Mouse (Mus musculus) neural tube, embryonic 14.5 days (tissue): ENCODE data around the gene Cdk14. TPM values are rescaled to one million over a fixed set of nuclear protein-coding genes. Genes with fewer than 3 reads are reported as not detected.

ENCODE experiments used
- ATAC-seq: fragments of 200-750 bp; cut with Nextera tagmentation; 2 replicates; pipeline ENCODE4 v1.8.0; 2017; ENCODE audit warnings: low read depth, mild to moderate bottlenecking, moderate TSS enrichment, moderate library complexity
- H3K27ac ChIP-seq: fragments of 300-500 bp; sonication (generic); 2 replicates; pipeline ENCODE4 v1.5.1; 2014; ENCODE audit warnings: low read depth, mild to moderate bottlenecking, control low read depth, low read length, moderate library complexity, mixed read lengths
- H3K27me3 ChIP-seq: fragments of 300-500 bp; sonication (generic); 2 replicates; pipeline ENCODE4 v1.6.1; 2014; ENCODE audit warnings: low read length; ENCODE audit not compliant: control insufficient read depth, insufficient read depth
- H3K36me3 ChIP-seq: fragments of 300-500 bp; sonication (generic); 2 replicates; pipeline ENCODE4 v1.6.1; 2014; ENCODE audit warnings: low read length, mixed read lengths; ENCODE audit not compliant: control insufficient read depth, insufficient read depth
- H3K4me1 ChIP-seq: fragments of 300-500 bp; sonication (generic); 2 replicates; pipeline ENCODE4 v1.6.1; 2014; ENCODE audit warnings: low read length; ENCODE audit not compliant: control insufficient read depth, insufficient read depth
- H3K4me2 ChIP-seq: fragments of 300-500 bp; sonication (generic); 2 replicates; pipeline ENCODE4 v1.6.1; 2014; ENCODE audit warnings: mild to moderate bottlenecking, low read depth, low read length, control low read depth
- H3K4me3 ChIP-seq: fragments of 300-500 bp; sonication (generic); 2 replicates; pipeline ENCODE4 v1.5.1; 2014; ENCODE audit warnings: low read depth, low read length, control low read depth, mixed read lengths
- H3K9ac ChIP-seq: fragments of 300-500 bp; sonication (generic); replicated peaks from 2 replicates; pipeline ENCODE4 v1.6.1; 2014; ENCODE audit warnings: low read depth, mild to moderate bottlenecking, control low read depth, low read length, mixed read lengths
- H3K9me3 ChIP-seq: fragments of 300-500 bp; sonication (generic); 2 replicates; pipeline ENCODE4 v1.6.1; 2016; ENCODE audit warnings: low read length; ENCODE audit not compliant: control insufficient read depth
- WGBS: fragments of 180-500 bp; shearing (Covaris S2); extraction: QIAGEN DNeasy Blood & Tissue Kit; methylation state at CpG from one replicate; pipeline ENCODE4 v1.1.7; 2014; 5-methylcytosine and 5-hydroxymethylcytosine counted together
- polyA plus RNA-seq: library from polyadenylated mRNA; unstranded; fragments of >200 nt; fragmentation: Nextera tagmentation; extraction: Ambion mirVana; gene quantifications from 2 replicates; pipeline ENCODE4 v1.2.1, GENCODE M21; 2014

The Cdk14 gene
- polyA plus RNA-seq, 1 experiment from 2014 or later: 53.5 TPM

DNA sequence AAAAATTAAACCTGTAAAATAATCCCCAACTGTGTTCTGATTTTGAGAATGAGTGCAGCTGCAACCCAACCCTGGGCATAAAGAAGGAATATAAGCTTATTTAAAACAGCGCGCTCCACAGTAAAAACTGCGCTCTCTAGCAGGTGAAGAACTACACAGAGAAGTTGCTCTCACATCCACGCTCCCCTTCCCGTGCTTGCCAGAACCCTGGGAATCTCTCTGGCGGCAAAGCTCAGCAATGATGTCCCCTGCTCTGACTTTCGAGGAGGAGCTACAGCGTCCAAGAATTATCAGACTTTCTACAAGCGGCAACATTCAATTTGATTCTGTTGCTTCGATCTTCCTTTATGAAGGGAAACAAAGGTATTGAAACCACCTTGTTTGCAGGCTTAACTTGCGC is 387.7 kb downstream of the Cdk14 start:
- no peak for ATAC-seq
- Histone ChIP-seq H3K36me3 (no peaks in the 10 kb centered on the region), H3K4me1 (no peaks in the 10 kb centered on the region), H3K9me3 (no peaks in the 10 kb centered on the region), H3K9ac (no peak overlapping the region), H3K4me2 (no peak overlapping the region), H3K4me3 (no peak overlapping the region), H3K27me3 (no peaks in the 10 kb centered on the region), H3K27ac (no peak overlapping the region)
- 71% methylated on average over 11 of the region's 11 CpGs for WGBS

DNA sequence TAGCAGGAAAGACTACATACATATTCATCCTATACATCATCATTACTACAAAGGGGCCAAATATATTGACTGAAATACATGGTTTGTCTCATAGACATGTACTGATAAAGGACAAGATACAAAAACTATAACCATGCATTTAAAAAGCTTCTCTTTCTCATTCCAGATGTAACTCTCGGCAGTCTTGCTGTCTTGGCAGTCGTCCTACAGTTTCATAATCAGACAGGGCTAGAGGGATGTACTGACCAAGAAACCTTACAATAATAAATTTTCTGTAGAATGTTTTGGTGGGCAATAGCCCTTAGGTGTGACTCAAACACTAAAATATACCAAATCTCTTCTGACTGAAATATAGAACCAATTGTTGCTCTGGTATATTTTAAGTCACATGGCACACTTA is 389.7 kb downstream of the Cdk14 start:
- H3K4me2 ChIP-seq: no peak overlapping the region
- H3K27me3 ChIP-seq: no peaks in the 10 kb centered on the region
- H3K9ac ChIP-seq: no peak overlapping the region
- ATAC-seq: no peak
- no peaks in the 10 kb centered on the region for H3K4me1 ChIP-seq
- no peak overlapping the region for H3K27ac ChIP-seq
- H3K4me3 ChIP-seq: no peak overlapping the region
- no peaks in the 10 kb centered on the region for H3K36me3 ChIP-seq
- H3K9me3 ChIP-seq: no peaks in the 10 kb centered on the region
- WGBS: 80% methylated on average over 2 of the region's 2 CpGs

DNA sequence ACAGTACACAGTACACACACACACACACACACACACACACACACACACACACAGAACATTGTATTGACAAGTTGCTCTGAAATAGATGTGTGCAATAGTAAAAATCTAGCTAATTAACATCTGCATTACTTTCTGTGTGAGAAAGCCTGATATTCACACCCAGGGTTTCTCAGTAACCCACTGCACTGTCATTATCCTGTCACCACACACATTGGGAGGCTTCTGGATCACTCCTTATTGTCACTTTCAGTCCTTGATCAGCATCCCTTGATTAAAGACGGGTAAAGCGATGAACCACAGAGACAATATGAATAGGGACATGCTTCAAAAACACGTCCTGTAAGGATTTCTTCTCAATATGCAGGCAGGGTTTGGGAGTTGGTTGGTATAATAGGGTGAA is 401.2 kb downstream of the Cdk14 start:
- Histone ChIP-seq H3K36me3 (no peaks in the 10 kb centered on the region), H3K27me3 (no peaks in the 10 kb centered on the region), H3K9me3 (no peaks in the 10 kb centered on the region), H3K4me1 (no peaks in the 10 kb centered on the region), H3K9ac (no peak overlapping the region), H3K4me2 (no peak overlapping the region), H3K27ac (no peak overlapping the region), H3K4me3 (no peak overlapping the region)
- WGBS: 79% methylated on average over 3 of the region's 3 CpGs
- no peak for ATAC-seq

DNA sequence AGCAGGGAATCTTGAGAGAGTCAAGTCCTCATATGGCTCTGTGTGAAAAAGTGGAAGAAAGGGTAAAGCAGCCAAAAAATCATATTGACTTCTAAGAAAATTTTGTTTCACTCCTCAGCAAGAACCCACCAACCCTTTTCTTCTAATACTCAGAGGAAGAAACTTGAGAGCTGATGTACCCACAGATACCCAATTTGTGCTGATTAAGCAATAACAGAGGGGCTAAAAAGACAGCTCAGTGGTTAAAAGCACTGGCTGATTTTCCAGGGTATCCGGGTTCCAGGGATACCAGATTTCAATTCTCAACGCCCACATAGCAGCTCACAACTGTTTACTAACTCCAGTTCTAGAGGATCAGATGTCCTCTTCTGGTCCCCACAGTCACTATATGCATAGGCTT is 401.9 kb downstream of the Cdk14 start:
- Histone ChIP-seq H3K4me3 (no peak overlapping the region), H3K4me2 (no peak overlapping the region), H3K9ac (no peak overlapping the region), H3K27me3 (no peaks in the 10 kb centered on the region), H3K36me3 (no peaks in the 10 kb centered on the region), H3K27ac (no peak overlapping the region), H3K9me3 (no peaks in the 10 kb centered on the region), H3K4me1 (no peaks in the 10 kb centered on the region)
- ATAC-seq: no peak
- WGBS: 85% methylated on average over 2 of the region's 2 CpGs

DNA sequence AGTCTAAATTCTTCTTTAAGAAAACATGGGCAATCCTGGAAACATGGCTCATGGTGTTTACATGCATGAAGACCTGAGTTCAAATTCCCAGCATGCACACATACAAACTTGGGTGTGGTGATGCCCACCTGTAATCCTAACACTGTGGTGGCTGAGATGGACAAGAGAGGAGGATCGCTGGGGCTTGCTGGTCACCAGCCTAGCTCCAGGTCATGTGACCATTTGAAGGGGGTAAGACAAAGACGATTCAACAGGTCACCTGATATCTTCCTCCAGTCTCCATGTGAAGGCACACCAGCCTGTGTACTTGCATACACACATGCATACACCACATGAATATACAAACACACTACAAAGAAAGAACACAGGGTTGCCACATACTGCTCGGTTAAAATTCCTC is 406.3 kb downstream of the Cdk14 start:
- H3K4me2 ChIP-seq: no peak overlapping the region
- no peaks in the 10 kb centered on the region for H3K9me3 ChIP-seq
- H3K4me1 ChIP-seq: no peaks in the 10 kb centered on the region
- no peak overlapping the region for H3K27ac ChIP-seq
- ATAC-seq: no peak
- no peaks in the 10 kb centered on the region for H3K27me3 ChIP-seq
- no peak overlapping the region for H3K4me3 ChIP-seq
- 89% methylated on average over 3 of the region's 3 CpGs for WGBS
- no peak overlapping the region for H3K9ac ChIP-seq
- no peaks in the 10 kb centered on the region for H3K36me3 ChIP-seq

DNA sequence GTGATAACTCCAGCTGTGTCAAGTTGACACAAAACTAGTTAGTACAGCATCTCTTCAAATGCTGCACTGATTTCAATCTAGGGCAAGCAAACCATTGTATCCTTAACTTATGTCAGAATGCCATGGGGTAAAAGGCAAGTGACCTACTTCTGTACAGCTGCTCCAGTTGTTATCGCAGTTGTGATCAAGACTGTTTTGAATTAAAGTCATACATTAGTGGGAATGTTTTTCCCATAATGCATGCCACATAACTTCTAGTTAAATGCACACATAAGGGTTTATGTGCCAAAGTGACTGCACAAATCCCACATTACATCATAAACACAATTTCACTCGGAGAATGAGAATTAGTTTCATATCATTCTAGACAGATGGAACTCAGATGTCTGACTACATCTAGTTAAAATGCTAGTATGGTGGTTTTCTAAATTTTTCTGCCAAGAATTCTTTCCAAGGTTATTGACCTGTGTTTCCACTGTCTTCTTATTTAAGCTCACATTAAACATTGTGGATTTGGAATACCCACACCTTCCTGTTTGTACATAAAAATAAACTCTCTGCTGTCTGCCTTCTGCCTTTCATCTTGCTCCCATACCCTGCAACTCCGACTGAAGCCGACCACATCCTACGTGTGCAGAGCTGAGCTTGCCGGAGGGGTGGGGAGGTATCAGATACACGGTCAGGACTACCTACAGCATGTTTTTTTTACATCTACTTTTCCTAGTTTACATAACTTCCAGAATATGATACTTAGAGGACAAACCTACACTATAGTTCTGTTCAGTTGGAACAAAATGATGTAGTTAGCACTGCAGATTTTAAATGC is 407.4 kb downstream of the Cdk14 start:
- Histone ChIP-seq H3K4me2 (no peak overlapping the region), H3K27me3 (no peaks in the 10 kb centered on the region), H3K9ac (no peak overlapping the region), H3K4me1 (no peaks in the 10 kb centered on the region), H3K27ac (no peak overlapping the region), H3K9me3 (no peaks in the 10 kb centered on the region), H3K36me3 (no peaks in the 10 kb centered on the region), H3K4me3 (no peak overlapping the region)
- 87% methylated on average over 7 of the region's 7 CpGs for WGBS
- no peak for ATAC-seq

DNA sequence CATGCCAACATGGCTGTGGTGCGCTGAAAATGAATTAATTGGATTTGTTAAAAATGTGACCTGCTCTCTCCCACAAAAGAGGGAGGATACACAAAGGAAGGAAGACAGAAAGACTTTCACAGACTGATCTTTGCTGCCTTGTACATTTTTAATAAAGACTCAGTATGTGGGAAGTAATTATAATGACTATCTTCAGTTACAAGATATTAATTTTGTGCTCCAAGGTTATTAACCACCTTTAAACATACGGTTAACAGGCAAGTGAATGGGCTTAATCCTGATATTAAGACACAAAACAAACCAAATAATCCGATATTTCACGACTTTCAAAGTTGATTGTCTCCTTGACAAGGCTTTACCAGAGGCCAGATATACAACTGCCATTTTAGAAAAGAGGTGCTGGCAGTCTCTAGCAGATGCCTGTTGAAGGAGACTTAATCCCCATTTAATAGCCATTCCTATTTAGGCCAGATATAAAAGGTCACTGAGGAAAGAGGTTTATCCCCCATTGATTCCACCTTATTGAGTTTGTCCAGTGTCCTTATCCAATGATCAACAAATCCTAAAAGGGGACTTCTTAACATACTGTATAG is 411.9 kb downstream of the Cdk14 start:
- H3K4me1 ChIP-seq: 0 out of 2 replicates have a peak, but pooled peaks cover 2% of the 10 kb centered on the region
- no peak overlapping the region for H3K4me3 ChIP-seq
- no peak overlapping the region for H3K4me2 ChIP-seq
- 74% methylated on average over 4 of the region's 4 CpGs for WGBS
- H3K27ac ChIP-seq: peak overlapping the region; percentile 12; the same call in 1 of the 2 replicates
- H3K9ac ChIP-seq: no peak overlapping the region
- no peaks in the 10 kb centered on the region for H3K36me3 ChIP-seq
- no peaks in the 10 kb centered on the region for H3K27me3 ChIP-seq
- H3K9me3 ChIP-seq: no peaks in the 10 kb centered on the region
- ATAC-seq: no peak

DNA sequence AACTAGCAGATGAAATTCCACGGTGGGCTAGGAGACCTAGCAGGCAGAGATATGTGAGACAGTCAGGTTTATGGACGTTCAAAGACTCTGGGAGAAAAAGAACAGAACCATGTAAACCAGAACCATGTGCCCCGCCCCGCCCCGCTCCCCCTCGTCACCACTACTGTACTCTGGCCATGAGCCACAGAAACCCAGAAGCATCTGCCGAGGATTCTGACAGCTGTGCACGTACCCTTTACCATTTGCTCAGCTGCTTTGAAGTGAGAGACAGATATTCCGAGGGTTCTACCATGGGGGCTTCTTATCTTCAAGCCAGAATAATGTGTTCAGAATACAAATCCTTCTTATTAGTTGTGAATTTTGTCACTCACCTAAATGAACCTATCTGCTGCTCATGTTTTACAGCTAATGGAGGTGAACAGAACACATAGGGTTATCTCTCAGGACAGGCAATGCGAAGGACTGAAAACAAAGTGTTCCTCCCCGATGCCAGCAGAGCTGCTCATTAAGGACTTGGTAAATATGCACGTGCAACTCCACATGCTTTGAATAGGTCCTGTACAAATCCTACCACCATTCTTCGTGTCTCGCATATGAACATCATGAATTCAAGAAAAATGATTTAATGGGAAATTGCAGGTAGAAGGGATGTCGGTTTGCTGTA is 412.5 kb downstream of the Cdk14 start:
- Histone ChIP-seq H3K27me3 (no peaks in the 10 kb centered on the region), H3K4me1 (0 out of 2 replicates have a peak, but pooled peaks cover 2% of the 10 kb centered on the region), H3K4me2 (no peak overlapping the region), H3K27ac (peak overlapping the region; percentile 12; the same call in 1 of the 2 replicates), H3K9ac (no peak overlapping the region), H3K36me3 (no peaks in the 10 kb centered on the region), H3K9me3 (no peaks in the 10 kb centered on the region), H3K4me3 (no peak overlapping the region)
- ATAC-seq: no peak; the same call in 1 of the 2 replicates
- WGBS: 75% methylated on average over 15 of the region's 15 CpGs

DNA sequence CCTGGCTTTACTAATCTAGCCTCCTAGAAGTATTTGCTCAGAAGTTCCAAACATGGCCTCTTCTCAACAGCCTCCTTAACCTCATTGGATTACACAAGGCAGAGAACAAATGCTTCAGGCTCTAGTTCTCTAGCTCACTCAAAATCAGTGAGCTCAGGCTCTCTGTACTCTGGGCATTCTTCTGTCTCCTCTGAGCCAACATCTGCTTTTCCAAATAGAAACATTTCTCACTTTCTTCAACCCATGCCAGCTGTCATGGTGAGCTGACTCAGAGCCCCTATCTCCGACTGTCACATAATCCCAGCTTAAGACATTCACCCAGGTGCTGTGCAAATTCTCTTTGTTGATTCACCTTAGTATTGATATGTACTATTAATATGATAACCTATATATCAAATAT is 414.5 kb downstream of the Cdk14 start:
- H3K9ac ChIP-seq: no peak overlapping the region
- H3K4me1 ChIP-seq: 0 out of 2 replicates have a peak, but pooled peaks cover 2% of the 10 kb centered on the region
- no peaks in the 10 kb centered on the region for H3K9me3 ChIP-seq
- no peak overlapping the region for H3K4me3 ChIP-seq
- H3K4me2 ChIP-seq: no peak overlapping the region
- H3K27ac ChIP-seq: no peak overlapping the region
- H3K27me3 ChIP-seq: no peaks in the 10 kb centered on the region
- H3K36me3 ChIP-seq: no peaks in the 10 kb centered on the region
- 89% methylated on average over 1 of the region's 1 CpGs for WGBS
- ATAC-seq: no peak
